Mouse (Mus musculus) testis, adult 2 months (tissue): ENCODE results near the gene Gm43302. TPM values are rescaled to one million over a fixed set of nuclear protein-coding genes. Genes with fewer than 3 reads are reported as not detected.
A peak's percentile ranks its signal among the peaks of the same experiment; 100 is the strongest.
"Not testable (repeated sequence)": the region's sequence is repeated elsewhere in the genome, so short reads cannot be mapped to it uniquely, and the experiment has no call there.

Experiments
- H3K27ac ChIP-seq: fragments of 200-500 bp; 2 replicates; pipeline ENCODE4 v1.5.1; 2012; ENCODE audit warnings: low read depth, low read length; ENCODE audit not compliant: control insufficient read depth, insufficient read depth
- H3K27me3 ChIP-seq: fragments of 200-500 bp; 2 replicates; pipeline ENCODE4 v1.6.1; 2012; ENCODE audit warnings: mild to moderate bottlenecking, low read length, moderate library complexity; ENCODE audit not compliant: control insufficient read depth, insufficient read depth
- H3K36me3 ChIP-seq: fragments of 200-500 bp; 2 replicates; pipeline ENCODE4 v1.6.1; 2012; ENCODE audit warnings: mild to moderate bottlenecking, low read length; ENCODE audit not compliant: control insufficient read depth, insufficient read depth
- H3K4me1 ChIP-seq: fragments of 200-500 bp; 2 replicates; pipeline ENCODE4 v1.6.1; 2012; ENCODE audit warnings: low read length; ENCODE audit not compliant: control insufficient read depth, insufficient read depth
- H3K4me3 ChIP-seq: fragments of 200-500 bp; 2 replicates; pipeline ENCODE4 v1.5.1; 2012; ENCODE audit warnings: low read depth, mild to moderate bottlenecking, low read length, moderate library complexity, mixed read lengths; ENCODE audit not compliant: control insufficient read depth
- CTCF ChIP-seq: fragments of 200-500 bp; IDR thresholded peaks from 2 replicates; pipeline ENCODE4 v1.5.1; 2012; ENCODE audit warnings: low read depth, mild to moderate bottlenecking, inconsistent platforms, low read length, moderate library complexity; ENCODE audit not compliant: control insufficient read depth, insufficient read depth, insufficient replicate concordance
- POLR2A ChIP-seq: fragments of 200-500 bp; IDR thresholded peaks from 2 replicates; pipeline ENCODE4 v1.6.1; 2012; ENCODE audit warnings: low read depth, mild to moderate bottlenecking, inconsistent platforms, low read length, moderate library complexity; ENCODE audit not compliant: control insufficient read depth
- polyA plus RNA-seq: library from polyadenylated mRNA; depleted of rRNA; stranded (reverse); fragments of >200 nt; gene quantifications from 2 replicates; pipeline ENCODE4 v1.2.3, GENCODE M21; 2012; rRNA removed

Gene Gm43302
- polyA plus RNA-seq, 1 experiment = 0.22 TPM

- not testable (repeated sequence) for H3K4me3 ChIP-seq, H3K27me3 ChIP-seq
Measured at GRCm38 (mm10) chr5:105236040-105236439, 57.5 kb downstream of the Gm43302 start.

GRCm38 (mm10) chr5:105208957-105209356, 84.5 kb downstream of the Gm43302 start:
- H3K36me3 ChIP-seq, H3K4me3 ChIP-seq, H3K4me1 ChIP-seq, H3K27ac ChIP-seq, H3K27me3 ChIP-seq: not testable (repeated sequence)

More at GRCm38 (mm10) chr5:105236040-105236439, 57.5 kb downstream of the Gm43302 start:
- not testable (repeated sequence) for H3K36me3 ChIP-seq, H3K27ac ChIP-seq, H3K4me1 ChIP-seq

GRCm38 (mm10) chr5:105200791-105201355, 92.6 kb downstream of the Gm43302 start:
- H3K4me3 ChIP-seq, H3K27me3 ChIP-seq, H3K36me3 ChIP-seq, H3K27ac ChIP-seq, H3K4me1 ChIP-seq: not testable (repeated sequence)

GRCm38 (mm10) chr5:105199149-105199548, 94.3 kb downstream of the Gm43302 start:
- H3K4me3 ChIP-seq, H3K27me3 ChIP-seq, H3K4me1 ChIP-seq, H3K36me3 ChIP-seq, H3K27ac ChIP-seq: not testable (repeated sequence)

GRCm38 (mm10) chr5:105197915-105198560, 95.5 kb downstream of the Gm43302 start:
- not testable (repeated sequence) for H3K27ac ChIP-seq, H3K4me3 ChIP-seq, H3K27me3 ChIP-seq, H3K4me1 ChIP-seq, H3K36me3 ChIP-seq

- H3K4me3 ChIP-seq = not testable (repeated sequence)
- peak overlapping the region; percentile 47; the same call in 1 of the 2 replicates for H3K27ac ChIP-seq
Measured at GRCm38 (mm10) chr5:105196308-105196707, 97.2 kb downstream of the Gm43302 start.

GRCm38 (mm10) chr5:105192536-105192935, 101.0 kb downstream of the Gm43302 start:
- not testable (repeated sequence) for H3K27me3 ChIP-seq, H3K27ac ChIP-seq, H3K36me3 ChIP-seq, H3K4me3 ChIP-seq, H3K4me1 ChIP-seq

More at GRCm38 (mm10) chr5:105196308-105196707, 97.2 kb downstream of the Gm43302 start:
- not testable (repeated sequence) for H3K27me3 ChIP-seq, H3K4me1 ChIP-seq, H3K36me3 ChIP-seq

GRCm38 (mm10) chr5:105181446-105181845, 112.0 kb downstream of the Gm43302 start:
- Histone ChIP-seq H3K4me3 (no peak overlapping the region), H3K27me3 (no peaks in the 10 kb centered on the region), H3K4me1 (no peaks in the 10 kb centered on the region), H3K27ac (no peak overlapping the region), H3K36me3 (no peaks in the 10 kb centered on the region)
- TF ChIP-seq POLR2A (no peak), CTCF (no peak)

Other genes starting within 250 kb of the Gm43302 start
- 0.20 and 0.27 TPM in 2 replicates for gene Gbp9, start 154.2 kb downstream of the Gm43302 start, polyA plus RNA-seq
- gene Gbp8, start 154.2 kb downstream of the Gm43302 start, polyA plus RNA-seq = 0.22 and 0.32 TPM in 2 replicates
- gene Gbp4, start 154.1 kb downstream of the Gm43302 start, polyA plus RNA-seq = 0.35 and 0.43 TPM in 2 replicates
- gene Gbp10, start 54.2 kb downstream of the Gm43302 start, polyA plus RNA-seq = 0.18 and 0.27 TPM in 2 replicates
- 0.12 and 0.36 TPM in 2 replicates for gene Gbp6, start within 50 bp of the Gm43302 start, polyA plus RNA-seq
- 320 and 336 TPM in 2 replicates for gene Lrrc8b, start 122.1 kb upstream of the Gm43302 start, polyA plus RNA-seq
- 13.0 and 14.7 TPM in 2 replicates for gene Lrrc8c, start 225.7 kb upstream of the Gm43302 start, polyA plus RNA-seq